Mouse (Mus musculus): ENCODE results near the gene Krtap11-1. TPM values are rescaled to one million over a fixed set of nuclear protein-coding genes. Genes with fewer than 3 reads are reported as not detected.

Krtap11-1 gene
- polyA plus RNA-seq, 1 experiment from 2014 or later: not detected

DNA sequence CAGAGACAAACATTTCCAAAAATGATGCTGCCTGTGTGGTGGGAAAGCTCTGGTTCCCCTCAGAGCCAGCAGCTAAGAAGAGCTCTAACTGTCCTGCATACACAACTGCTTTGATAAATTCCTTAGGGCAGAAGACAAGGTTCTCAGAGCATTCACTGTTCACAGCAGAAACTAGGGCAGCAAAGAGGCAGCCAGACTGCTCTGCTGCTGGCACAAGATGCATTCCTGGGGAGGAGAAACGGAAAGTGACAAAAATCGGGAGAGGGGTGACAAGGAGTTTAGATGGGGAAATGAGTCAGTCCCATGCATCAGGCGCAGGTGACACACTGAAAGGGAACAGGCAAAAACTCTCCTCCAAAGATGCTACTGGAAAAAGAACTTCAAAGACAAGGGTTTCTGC, 16.2 kb upstream of the Krtap11-1 start:
- DNase-seq: no peak
- Histone ChIP-seq H3K36me3 (ENCODE audit: insufficient read depth) (no peaks in the 10 kb centered on the region), H3K4me2 (no peak overlapping the region), H3K4me1 (ENCODE audit: insufficient read depth) (no peaks in the 10 kb centered on the region), H3K9ac (no peak overlapping the region), H3K27ac (ENCODE audit: low read depth) (no peak overlapping the region), H3K27me3 (ENCODE audit: insufficient read depth, low read length) (no peaks in the 10 kb centered on the region), H3K4me3 (ENCODE audit: low read depth, low read length) (no peak overlapping the region), H3K9me3 (ENCODE audit: low read depth, low read length) (no peaks in the 10 kb centered on the region)
- no peak for TF ChIP-seq CTCF (IDR thresholded peaks at IDR 0.05; ENCODE audit: low read depth)
- no peak for ATAC-seq (ENCODE audit: insufficient read depth)
- 53% methylated on average over 3 of the region's 3 CpGs for WGBS

DNA sequence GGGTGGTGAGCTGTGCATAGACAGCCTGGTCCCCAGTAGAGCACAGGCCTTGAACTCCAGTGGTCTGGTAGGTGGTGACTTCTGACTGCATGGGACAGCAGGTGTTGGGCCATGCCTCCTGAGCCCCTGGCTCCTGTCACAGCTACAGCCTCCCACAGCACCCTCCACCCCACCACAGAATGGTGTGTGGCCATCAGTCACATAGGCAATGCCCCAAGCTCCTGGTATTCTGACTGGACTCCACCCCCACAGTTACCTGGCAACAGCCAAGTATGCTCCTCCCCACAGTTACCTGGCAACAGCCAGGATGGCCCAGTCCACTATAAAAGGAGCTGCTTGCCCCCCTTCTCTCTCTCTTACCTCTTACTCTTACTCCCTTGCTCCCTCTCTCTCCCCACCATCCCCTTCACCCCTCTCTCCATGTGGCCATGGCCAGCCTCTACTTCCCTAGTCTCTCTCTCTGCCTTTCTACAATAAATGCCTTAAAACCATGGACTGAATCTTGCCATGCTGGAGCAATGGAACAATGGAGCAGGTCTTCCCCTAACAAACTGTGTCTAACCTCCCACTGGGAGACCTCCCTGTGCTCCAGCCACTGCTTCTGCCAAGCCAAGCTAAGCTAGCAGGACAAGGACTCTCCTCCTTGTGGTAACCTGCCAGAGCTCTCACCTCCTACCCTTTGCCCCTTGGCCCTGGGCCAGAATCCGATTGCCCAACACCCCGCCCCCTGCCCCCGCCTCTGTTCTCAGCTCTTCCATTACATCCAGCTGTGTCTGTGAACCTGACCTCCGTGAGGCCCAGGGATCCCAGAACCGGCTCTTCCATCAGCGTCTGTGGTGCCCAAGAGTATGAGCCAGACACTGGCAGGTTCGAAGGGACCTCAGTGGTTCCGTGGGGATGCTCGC, 14.9 kb upstream of the Krtap11-1 start:
- no peaks in the 10 kb centered on the region for H3K9me3 ChIP-seq (ENCODE audit: low read depth, low read length)
- WGBS: 51% methylated on average over 9 of the region's 9 CpGs
- no peaks in the 10 kb centered on the region for H3K4me1 ChIP-seq (ENCODE audit: insufficient read depth)
- H3K27me3 ChIP-seq (ENCODE audit: insufficient read depth, low read length): no peaks in the 10 kb centered on the region
- DNase-seq (no peak), ATAC-seq (ENCODE audit: insufficient read depth) (no peak; the same call in 1 of the 2 replicates)
- no peak overlapping the region for H3K27ac ChIP-seq (ENCODE audit: low read depth)
- H3K36me3 ChIP-seq (ENCODE audit: insufficient read depth): no peaks in the 10 kb centered on the region
- no peak overlapping the region for H3K4me2 ChIP-seq
- TF ChIP-seq CTCF (IDR thresholded peaks at IDR 0.05; ENCODE audit: low read depth): no peak
- H3K4me3 ChIP-seq (ENCODE audit: low read depth, low read length): no peak overlapping the region
- no peak overlapping the region for H3K9ac ChIP-seq

DNA sequence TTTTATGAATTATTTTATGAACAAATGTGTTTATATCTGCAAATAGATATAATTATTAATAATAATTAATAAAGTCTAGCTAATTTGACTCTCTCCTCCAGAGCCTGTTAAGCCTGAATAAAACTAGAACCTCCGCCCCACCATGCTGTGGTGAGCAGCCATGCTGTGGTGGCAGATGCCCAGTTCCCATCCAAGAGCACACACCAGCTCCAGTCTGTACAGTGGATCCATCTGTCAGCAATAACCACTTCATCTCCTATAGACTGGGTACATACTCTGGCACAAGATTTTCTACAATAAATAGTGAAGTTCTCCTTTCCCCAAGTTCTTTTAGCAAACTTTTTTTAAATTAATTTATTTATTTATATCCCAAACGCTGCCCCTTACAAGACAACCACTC, 10.7 kb upstream of the Krtap11-1 start:
- TF ChIP-seq CTCF (IDR thresholded peaks at IDR 0.05; ENCODE audit: low read depth): no peak
- DNase-seq (no peak), ATAC-seq (ENCODE audit: insufficient read depth) (no peak)
- H3K36me3 ChIP-seq (ENCODE audit: insufficient read depth): no peaks in the 10 kb centered on the region
- H3K4me1 ChIP-seq (ENCODE audit: insufficient read depth): no peaks in the 10 kb centered on the region
- H3K27ac ChIP-seq (ENCODE audit: low read depth): no peak overlapping the region
- H3K9ac ChIP-seq: no peak overlapping the region
- H3K4me2 ChIP-seq: no peak overlapping the region
- 80% methylated on average over 2 of the region's 2 CpGs for WGBS
- H3K4me3 ChIP-seq (ENCODE audit: low read depth, low read length): no peak overlapping the region
- H3K27me3 ChIP-seq (ENCODE audit: insufficient read depth, low read length): no peaks in the 10 kb centered on the region
- no peaks in the 10 kb centered on the region for H3K9me3 ChIP-seq (ENCODE audit: low read depth, low read length)

DNA sequence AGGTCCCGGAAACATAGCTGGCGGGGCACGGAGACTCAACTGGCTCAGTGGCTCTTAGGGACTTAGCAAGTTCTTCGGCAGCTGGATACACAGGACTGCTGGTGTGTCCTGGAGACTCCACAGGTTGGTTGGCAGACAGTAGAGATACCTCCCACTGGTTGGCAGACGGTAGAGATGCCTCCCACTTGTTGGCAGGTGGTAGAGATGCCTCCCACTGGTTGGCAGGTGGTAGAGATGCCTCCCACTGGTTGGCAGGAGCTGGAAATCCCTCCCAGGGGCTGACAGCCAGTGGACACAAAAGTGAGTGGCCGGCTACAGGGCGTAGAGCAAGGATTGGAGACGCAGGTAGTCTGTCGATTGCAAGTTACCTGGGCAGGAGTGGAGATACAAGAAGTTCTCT, 467 bp downstream of the Krtap11-1 start:
- ATAC-seq (ENCODE audit: insufficient read depth): no peak
- WGBS: 93% methylated on average over 9 of the region's 9 CpGs
- no peak overlapping the region for H3K4me3 ChIP-seq (ENCODE audit: low read depth, low read length)

DNA sequence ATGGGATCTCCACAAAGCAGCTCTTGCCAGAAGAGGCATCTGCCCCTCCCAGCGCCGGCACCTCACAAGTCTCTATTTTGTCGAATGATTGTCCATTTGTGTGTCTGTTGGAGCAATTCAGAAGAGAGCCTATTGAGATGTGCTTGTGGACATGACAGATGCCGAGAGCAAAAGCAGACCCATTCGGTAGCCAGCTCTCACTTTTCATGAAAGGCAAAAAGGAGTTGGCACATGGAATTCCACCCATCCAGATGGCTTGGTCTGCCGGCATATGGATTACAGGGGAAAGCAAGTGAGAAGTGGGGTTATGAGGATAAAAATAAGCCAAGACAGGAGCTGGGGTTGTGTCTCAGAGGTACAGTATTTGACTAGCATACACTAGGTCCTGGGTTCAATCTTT, 1.8 kb downstream of the Krtap11-1 start:
- Histone ChIP-seq H3K9ac (no peak overlapping the region), H3K9me3 (ENCODE audit: low read depth, low read length) (no peaks in the 10 kb centered on the region), H3K36me3 (ENCODE audit: insufficient read depth) (no peaks in the 10 kb centered on the region), H3K4me2 (no peak overlapping the region), H3K27ac (ENCODE audit: low read depth) (no peak overlapping the region), H3K4me1 (ENCODE audit: insufficient read depth) (no peaks in the 10 kb centered on the region), H3K4me3 (ENCODE audit: low read depth, low read length) (no peak overlapping the region), H3K27me3 (ENCODE audit: insufficient read depth, low read length) (no peaks in the 10 kb centered on the region)
- no peak for DNase-seq
- no peak for ATAC-seq (ENCODE audit: insufficient read depth)
- WGBS: 82% methylated on average over 6 of the region's 6 CpGs
- TF ChIP-seq CTCF (IDR thresholded peaks at IDR 0.05; ENCODE audit: low read depth): no peak

More for the DNA sequence above, 467 bp downstream of the Krtap11-1 start:
- TF ChIP-seq CTCF (IDR thresholded peaks at IDR 0.05; ENCODE audit: low read depth): no peak
- no peak overlapping the region for H3K4me2 ChIP-seq
- H3K27ac ChIP-seq (ENCODE audit: low read depth): no peak overlapping the region
- no peaks in the 10 kb centered on the region for H3K4me1 ChIP-seq (ENCODE audit: insufficient read depth)
- H3K36me3 ChIP-seq (ENCODE audit: insufficient read depth): no peaks in the 10 kb centered on the region
- H3K9ac ChIP-seq: no peak overlapping the region
- H3K9me3 ChIP-seq (ENCODE audit: low read depth, low read length): no peaks in the 10 kb centered on the region
- DNase-seq: no peak
- no peaks in the 10 kb centered on the region for H3K27me3 ChIP-seq (ENCODE audit: insufficient read depth, low read length)

DNA sequence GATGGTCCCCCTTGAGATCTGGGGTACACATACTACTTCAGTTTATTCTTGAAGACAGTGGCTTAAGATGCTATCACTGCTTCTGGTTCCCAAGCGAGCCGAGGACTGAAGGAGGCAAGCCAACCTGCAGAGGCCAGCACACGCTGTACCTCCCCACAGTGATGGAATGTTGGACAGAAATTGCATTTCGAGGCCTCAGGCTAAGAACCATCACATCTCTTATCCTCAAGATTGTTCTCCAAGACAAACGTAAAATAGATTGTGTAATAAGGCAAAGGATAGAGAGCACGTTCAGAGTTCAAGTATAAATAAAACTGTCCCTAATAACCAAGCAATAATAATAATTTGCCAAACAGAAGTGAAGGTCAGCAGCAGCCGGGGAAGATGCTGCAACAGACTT, 2.8 kb downstream of the Krtap11-1 start:
- Histone ChIP-seq H3K4me3 (ENCODE audit: low read depth, low read length) (no peak overlapping the region), H3K27me3 (ENCODE audit: insufficient read depth, low read length) (no peaks in the 10 kb centered on the region), H3K27ac (ENCODE audit: low read depth) (no peak overlapping the region), H3K4me1 (ENCODE audit: insufficient read depth) (no peaks in the 10 kb centered on the region), H3K36me3 (ENCODE audit: insufficient read depth) (no peaks in the 10 kb centered on the region), H3K9ac (no peak overlapping the region), H3K9me3 (ENCODE audit: low read depth, low read length) (no peaks in the 10 kb centered on the region), H3K4me2 (no peak overlapping the region)
- no peak for ATAC-seq (ENCODE audit: insufficient read depth)
- no peak for TF ChIP-seq CTCF (IDR thresholded peaks at IDR 0.05; ENCODE audit: low read depth)
- WGBS: 68% methylated on average over 7 of the region's 7 CpGs
- DNase-seq: no peak

DNA sequence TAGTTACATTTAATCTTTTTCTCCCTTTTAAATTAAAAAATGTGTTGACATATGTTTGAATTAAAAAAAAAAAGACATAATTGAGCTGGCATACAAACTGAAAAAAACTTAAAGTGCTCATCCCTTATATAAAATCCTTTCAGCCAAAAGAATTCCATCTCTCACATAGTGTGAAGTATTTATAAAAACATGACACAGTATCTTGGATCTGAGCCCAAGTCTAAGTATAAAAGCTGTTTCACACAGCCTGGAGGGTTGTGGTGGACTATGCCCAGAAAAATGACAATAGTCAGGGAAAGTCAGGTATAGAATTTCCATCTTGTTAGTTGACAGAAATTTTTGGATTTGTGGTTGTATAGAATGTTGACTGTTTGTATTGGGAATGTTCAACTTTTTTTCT, 20.7 kb downstream of the Krtap11-1 start:
- Histone ChIP-seq H3K4me2 (no peak overlapping the region), H3K27ac (ENCODE audit: low read depth) (no peak overlapping the region), H3K36me3 (ENCODE audit: insufficient read depth) (no peaks in the 10 kb centered on the region), H3K4me1 (ENCODE audit: insufficient read depth) (no peaks in the 10 kb centered on the region), H3K27me3 (ENCODE audit: insufficient read depth, low read length) (no peaks in the 10 kb centered on the region), H3K9ac (no peak overlapping the region), H3K4me3 (ENCODE audit: low read depth, low read length) (no peak overlapping the region), H3K9me3 (ENCODE audit: low read depth, low read length) (no peaks in the 10 kb centered on the region)
- DNase-seq: peak; percentile 43
- ATAC-seq (ENCODE audit: insufficient read depth): no peak
- TF ChIP-seq CTCF (IDR thresholded peaks at IDR 0.05; ENCODE audit: low read depth): no peak

Measured in lung, embryonic 14.5 days (tissue).